Comparison of ENCODE assay signal across 9 mouse cellular contexts in genomic region chr6:100206741-100207275, GRCm38 (mm10).
A peak's percentile ranks its signal among the peaks of the same experiment; 100 is the strongest.
DNase-seq lines count a peak whose midpoint lies in the region; ATAC-seq lines count a peak whose summit lies in the region.
"Had no signal": no experiment of that assay in that cellular context is flagged by ENCODE, and none has a peak within 500 bp of the region (broad histone marks: within the 10 kb centered on the region; RNA-seq: fewer than 3 reads in every experiment).

No protein-coding gene starts in this region.

- H3K4me2 ChIP-seq in neural tube, embryonic 11.5 days (ENCODE audit: low read depth) = no peak overlapping the region
- peak overlapping the region; percentile 65 for H3K4me2 ChIP-seq in heart, embryonic 14.5 days (ENCODE audit: low read length)
- H3K4me2 ChIP-seq in liver, embryonic 13.5 days = no peak overlapping the region

- no peak overlapping the region for H3K9ac ChIP-seq in neural tube, embryonic 11.5 days (ENCODE audit: low read length)
- H3K9ac ChIP-seq in heart, embryonic 14.5 days (ENCODE audit: low read length) = peak overlapping the region; percentile 50
- no peak overlapping the region for H3K9ac ChIP-seq in liver, embryonic 13.5 days

- no peaks in the 10 kb centered on the region for H3K27me3 ChIP-seq in neural tube, embryonic 11.5 days (ENCODE audit: control insufficient read depth, insufficient read depth, low read length)
- no peaks in the 10 kb centered on the region for H3K27me3 ChIP-seq in heart, embryonic 14.5 days (ENCODE audit: control insufficient read depth, insufficient read depth, low read length)
- H3K27me3 ChIP-seq in liver, embryonic 13.5 days = peaks cover 26% of the 10 kb centered on the region; the same call in 1 of the 2 replicates

- H3K4me3 ChIP-seq in neural tube, embryonic 11.5 days (ENCODE audit: low read depth, low read length) = no peak overlapping the region
- H3K4me3 ChIP-seq in heart, embryonic 14.5 days (ENCODE audit: control insufficient read depth in 1 of 2, insufficient read depth in 1 of 2, low read depth in 1 of 2, low read length in 2 of 2) = peak overlapping the region in 1 of 2 experiments; percentile 18; a peak in 1 of 4 replicates
- no peak overlapping the region for H3K4me3 ChIP-seq in liver, embryonic 13.5 days (replicated peaks)

- peaks cover 9% of the 10 kb centered on the region; the same call in 1 of the 2 replicates for H3K4me1 ChIP-seq in neural tube, embryonic 11.5 days (ENCODE audit: control insufficient read depth, insufficient read depth, low read length)
- H3K4me1 ChIP-seq in heart, embryonic 14.5 days (ENCODE audit: control insufficient read depth in 2 of 2, insufficient read depth in 2 of 2, low read length in 2 of 2) = peaks cover 37 to 39% of the 10 kb centered on the region in 2 experiments
- H3K4me1 ChIP-seq in liver, embryonic 13.5 days (replicated peaks) = peaks cover 7% of the 10 kb centered on the region; the same call in 1 of the 2 replicates

- DNase-seq in neural tube, embryonic 11.5 days (ENCODE audit: low spot score) = peak; percentile 46
- DNase-seq in neural tube, embryonic 10.5 days (ENCODE audit: extremely low spot score, low spot score) = no peak
- peak; percentile 54 to 76 for DNase-seq in kidney, postnatal 25 days
- DNase-seq in liver, embryonic 13.5 days = no peak
- peak; percentile 78 for DNase-seq in right cerebral cortex, postnatal 14 days
- no peak for DNase-seq in adrenal gland, postnatal 25 days
- no peak for DNase-seq in cerebellum, postnatal 25 days

- no peaks in the 10 kb centered on the region for H3K36me3 ChIP-seq in neural tube, embryonic 11.5 days (ENCODE audit: control insufficient read depth, insufficient read depth, low read length)
- no peaks in the 10 kb centered on the region for H3K36me3 ChIP-seq in heart, embryonic 14.5 days (ENCODE audit: control insufficient read depth, insufficient read depth, low read length)
- H3K36me3 ChIP-seq in liver, embryonic 13.5 days = no peaks in the 10 kb centered on the region

- WGBS in neural tube, embryonic 11.5 days = 3% methylated on average over 14 of the region's 14 CpGs
- WGBS in heart, embryonic 14.5 days = 1% methylated on average over 14 of the region's 14 CpGs
- 7% methylated on average over 14 of the region's 14 CpGs for WGBS in liver, embryonic 13.5 days (ENCODE audit: insufficient replicate concordance)

- no peak overlapping the region for H3K27ac ChIP-seq in neural tube, embryonic 11.5 days (ENCODE audit: low read depth, low read length)
- peak overlapping the region; percentile 4 to 64; a peak in 2 of 4 replicates for H3K27ac ChIP-seq in heart, embryonic 14.5 days (replicated peaks in 1 of 2; ENCODE audit: control insufficient read depth in 1 of 2, insufficient read depth in 1 of 2, low read depth in 2 of 2, low read length in 2 of 2)
- no peak overlapping the region for H3K27ac ChIP-seq in liver, embryonic 13.5 days

- no peaks in the 10 kb centered on the region for H3K9me3 ChIP-seq in neural tube, embryonic 11.5 days (ENCODE audit: control insufficient read depth, low read length)
- no peaks in the 10 kb centered on the region for H3K9me3 ChIP-seq in heart, embryonic 14.5 days (ENCODE audit: control insufficient read depth, low read length)
- H3K9me3 ChIP-seq in liver, embryonic 13.5 days (replicated peaks) = no peaks in the 10 kb centered on the region

- ATAC-seq in neural tube, embryonic 11.5 days (ENCODE audit: insufficient read depth, low FRiP score, low TSS enrichment) = no peak; the same call in 1 of the 2 replicates
- peak; percentile 56; the same call in 1 of the 2 replicates for ATAC-seq in heart, embryonic 14.5 days (ENCODE audit: insufficient number of reproducible peaks, insufficient read depth, low FRiP score, low read depth)
- peak; percentile 43 for ATAC-seq in liver, embryonic 13.5 days (ENCODE audit: low read depth)
- ATAC-seq: Patski had no signal

Comparison
In these comparisons a context has a peak if more than half of its experiments do, and no peak if none do; other contexts are left out.
1. DNase-seq: peak in neural tube, embryonic 11.5 days (single experiment), kidney, postnatal 25 days (2 of 2) and right cerebral cortex, postnatal 14 days (single experiment); none in neural tube, embryonic 10.5 days (single experiment), liver, embryonic 13.5 days (single experiment), adrenal gland, postnatal 25 days (single experiment) and cerebellum, postnatal 25 days (0 of 2).
2. H3K27ac ChIP-seq: peak in heart, embryonic 14.5 days (2 of 2); none in neural tube, embryonic 11.5 days (single experiment) and liver, embryonic 13.5 days (single experiment).